Mouse (Mus musculus): ENCODE measurements around the gene Wrap73.

- TF ChIP-seq CTCF (IDR thresholded peaks at IDR 0.05; ENCODE audit: low read depth) (no peak), EP300 (optimal IDR thresholded peaks at IDR 0.05) (no peak)
Observed at GRCm38 (mm10) chr4:154141009-154141867, 934 bp upstream of the Wrap73 start.
